Mouse (Mus musculus): ENCODE measurements around the gene Dlst.

GRCm38 (mm10) chr12:85175926-85176845 lies 65.6 kb downstream of the Dlst start:
- TF ChIP-seq POLR2A (IDR thresholded peaks at IDR 0.05; ENCODE audit: borderline replicate concordance, extremely low read depth, low read depth, low read length) (no peak), CTCF (IDR thresholded peaks at IDR 0.05; ENCODE audit: insufficient read depth, low read length) (no peak)
